Mouse (Mus musculus) testis, adult 2 months (tissue): Measurements from ENCODE around the gene Dock1. TPM values are rescaled to one million over a fixed set of nuclear protein-coding genes. Genes with fewer than 3 reads are reported as not detected.

Experiments
- H3K27ac ChIP-seq: fragments of 200-500 bp; 2 replicates; pipeline ENCODE4 v1.5.1; 2012; ENCODE audit warnings: low read depth, low read length; ENCODE audit not compliant: control insufficient read depth, insufficient read depth
- H3K27me3 ChIP-seq: fragments of 200-500 bp; 2 replicates; pipeline ENCODE4 v1.6.1; 2012; ENCODE audit warnings: mild to moderate bottlenecking, low read length, moderate library complexity; ENCODE audit not compliant: control insufficient read depth, insufficient read depth
- H3K36me3 ChIP-seq: fragments of 200-500 bp; 2 replicates; pipeline ENCODE4 v1.6.1; 2012; ENCODE audit warnings: mild to moderate bottlenecking, low read length; ENCODE audit not compliant: control insufficient read depth, insufficient read depth
- H3K4me1 ChIP-seq: fragments of 200-500 bp; 2 replicates; pipeline ENCODE4 v1.6.1; 2012; ENCODE audit warnings: low read length; ENCODE audit not compliant: control insufficient read depth, insufficient read depth
- H3K4me3 ChIP-seq: fragments of 200-500 bp; 2 replicates; pipeline ENCODE4 v1.5.1; 2012; ENCODE audit warnings: low read depth, mild to moderate bottlenecking, low read length, moderate library complexity, mixed read lengths; ENCODE audit not compliant: control insufficient read depth
- CTCF ChIP-seq: fragments of 200-500 bp; IDR thresholded peaks from 2 replicates; pipeline ENCODE4 v1.5.1; 2012; ENCODE audit warnings: low read depth, mild to moderate bottlenecking, inconsistent platforms, low read length, moderate library complexity; ENCODE audit not compliant: control insufficient read depth, insufficient read depth, insufficient replicate concordance
- POLR2A ChIP-seq: fragments of 200-500 bp; IDR thresholded peaks from 2 replicates; pipeline ENCODE4 v1.6.1; 2012; ENCODE audit warnings: low read depth, mild to moderate bottlenecking, inconsistent platforms, low read length, moderate library complexity; ENCODE audit not compliant: control insufficient read depth
- polyA plus RNA-seq: library from polyadenylated mRNA; depleted of rRNA; stranded (reverse); fragments of >200 nt; gene quantifications from 2 replicates; pipeline ENCODE4 v1.2.3, GENCODE M21; 2012

The Dock1 gene
- polyA plus RNA-seq, 1 experiment, result 2.2 TPM

DNA sequence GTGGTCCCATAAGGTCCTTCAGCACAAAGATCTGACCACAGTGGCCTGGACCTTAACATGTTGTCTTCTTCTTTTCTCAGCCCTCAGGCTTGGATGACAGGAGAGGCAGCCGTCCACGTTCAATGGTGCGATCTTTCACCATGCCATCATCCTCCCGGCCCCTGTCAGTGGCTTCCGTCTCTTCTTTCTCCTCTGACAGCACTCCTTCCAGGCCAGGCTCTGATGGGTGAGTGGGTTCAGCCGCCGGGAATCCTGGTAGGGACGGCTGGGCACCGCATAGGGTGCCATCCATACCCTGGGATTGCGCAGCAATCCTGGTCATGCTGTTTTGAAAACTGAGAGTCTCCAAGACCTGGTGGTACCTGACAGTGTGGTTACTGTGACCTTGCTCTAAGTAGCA is 487.9 kb downstream of the Dock1 start:
- H3K27ac ChIP-seq, result no peak overlapping the region
- no peaks in the 10 kb centered on the region for H3K4me1 ChIP-seq
- no peak for TF ChIP-seq POLR2A
- no peak for TF ChIP-seq CTCF
- no peak overlapping the region for H3K4me3 ChIP-seq
- H3K36me3 ChIP-seq, result no peaks in the 10 kb centered on the region
- H3K27me3 ChIP-seq, result no peaks in the 10 kb centered on the region

DNA sequence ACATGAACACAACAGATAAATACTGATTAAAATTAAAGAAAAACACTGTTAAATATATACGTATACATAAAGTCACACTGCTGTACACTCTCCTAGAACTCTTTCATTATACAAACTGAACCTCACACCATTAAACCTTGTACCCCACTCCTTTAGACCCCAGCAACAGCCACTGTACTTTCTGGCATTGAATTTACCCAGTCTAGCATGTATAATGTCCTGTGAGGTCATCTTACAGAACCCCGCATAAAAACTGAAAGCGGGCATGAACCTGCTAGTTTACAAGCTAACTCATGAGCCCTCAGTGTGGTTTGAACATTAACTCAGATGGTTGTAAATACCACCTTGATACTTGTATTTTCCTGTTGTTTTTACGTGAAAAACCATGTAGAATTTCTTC is 489.2 kb downstream of the Dock1 start:
- Histone ChIP-seq H3K4me3 (no peak overlapping the region), H3K4me1 (no peaks in the 10 kb centered on the region), H3K36me3 (no peaks in the 10 kb centered on the region), H3K27ac (no peak overlapping the region), H3K27me3 (no peaks in the 10 kb centered on the region)
- TF ChIP-seq CTCF, result no peak
- no peak for TF ChIP-seq POLR2A

DNA sequence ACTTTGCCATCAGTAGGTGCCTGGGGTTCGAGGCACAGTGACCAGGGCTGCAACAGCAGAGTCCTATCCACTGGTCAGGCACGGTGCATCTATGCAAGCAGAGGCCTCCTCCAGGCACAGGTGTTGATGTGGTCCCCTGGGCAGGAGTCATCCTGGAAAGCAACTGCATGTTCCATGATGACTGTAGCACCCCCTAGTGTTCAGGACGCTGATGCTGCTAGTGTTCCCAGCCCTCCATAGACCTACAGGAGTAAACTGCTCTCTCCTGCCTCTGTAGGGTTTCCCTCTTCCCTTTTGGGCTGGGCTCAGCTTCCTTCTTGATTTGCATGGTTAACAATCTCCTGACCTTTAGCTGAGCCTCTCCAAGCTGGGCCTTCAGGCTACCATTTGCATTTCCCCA is 494.7 kb downstream of the Dock1 start:
- Histone ChIP-seq H3K27me3 (no peaks in the 10 kb centered on the region), H3K36me3 (no peaks in the 10 kb centered on the region), H3K27ac (no peak overlapping the region), H3K4me3 (no peak overlapping the region), H3K4me1 (no peaks in the 10 kb centered on the region)
- TF ChIP-seq POLR2A (no peak), CTCF (peak; percentile 59; the same call in 1 of the 2 replicates)

DNA sequence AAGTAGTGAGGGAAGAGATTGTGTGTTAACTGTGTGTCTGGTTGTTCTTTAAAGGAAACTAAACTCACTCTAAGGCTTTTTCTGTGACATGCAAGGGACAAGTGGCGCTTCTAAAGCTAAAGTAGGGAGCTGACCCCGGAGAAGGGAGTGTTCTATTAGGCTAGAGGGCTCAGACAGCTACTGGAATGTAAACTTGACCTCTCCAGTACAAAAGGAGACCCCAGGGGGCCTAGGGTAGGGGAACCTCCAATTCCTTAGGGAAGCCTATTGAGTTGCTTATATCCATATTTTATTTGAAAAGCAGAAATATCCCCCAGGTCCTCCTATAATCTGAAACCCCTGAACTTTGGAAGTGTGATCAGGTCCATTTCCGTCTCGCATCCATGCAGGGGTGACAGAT is 499.5 kb downstream of the Dock1 start:
- Histone ChIP-seq H3K36me3 (no peaks in the 10 kb centered on the region), H3K4me3 (no peak overlapping the region), H3K4me1 (peaks cover 2% of the 10 kb centered on the region; the same call in 1 of the 2 replicates), H3K27ac (no peak overlapping the region), H3K27me3 (no peaks in the 10 kb centered on the region)
- TF ChIP-seq POLR2A, result no peak
- no peak for TF ChIP-seq CTCF

DNA sequence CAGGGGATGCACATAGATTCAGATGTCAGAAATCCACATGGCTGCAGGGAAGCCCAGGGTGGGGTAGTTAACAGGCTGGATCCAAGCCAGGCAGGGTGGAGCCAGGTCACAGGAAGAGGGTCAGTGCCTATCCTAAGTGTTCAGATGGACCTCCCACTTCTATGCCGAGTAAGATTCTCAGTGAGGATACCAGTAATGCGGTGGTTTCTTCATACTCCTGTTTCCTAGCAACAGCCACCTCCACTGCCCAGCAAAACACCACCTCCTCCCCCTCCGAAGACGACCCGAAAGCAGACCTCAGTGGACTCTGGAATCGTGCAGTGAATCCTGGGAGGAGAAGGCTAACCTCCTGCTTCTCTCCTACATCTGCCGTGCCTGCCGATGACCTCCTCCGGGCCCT is 501.8 kb downstream of the Dock1 start:
- TF ChIP-seq CTCF (no peak), POLR2A (no peak)
- Histone ChIP-seq H3K36me3 (no peaks in the 10 kb centered on the region), H3K4me3 (no peak overlapping the region), H3K4me1 (peaks cover 2% of the 10 kb centered on the region; the same call in 1 of the 2 replicates), H3K27ac (no peak overlapping the region), H3K27me3 (no peaks in the 10 kb centered on the region)

DNA sequence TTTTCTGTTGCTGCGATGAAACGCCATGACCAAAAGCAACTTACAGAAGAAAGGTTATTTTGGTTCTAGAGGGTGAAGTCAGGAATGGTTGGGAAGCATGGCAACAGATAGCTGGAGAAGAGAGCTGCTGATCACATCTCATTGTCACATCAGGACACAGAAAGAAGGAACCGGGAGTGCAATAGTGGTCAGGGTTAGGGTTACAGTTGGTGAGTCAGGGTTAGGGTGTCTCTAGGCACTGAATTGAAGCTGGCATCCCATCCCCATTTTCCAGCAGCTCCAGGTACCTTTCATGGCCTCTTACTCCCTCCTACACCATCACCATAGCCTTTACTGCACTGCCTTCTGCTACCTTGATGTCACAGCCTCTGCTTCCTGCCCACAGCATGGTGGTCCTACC is 523.7 kb downstream of the Dock1 start:
- Histone ChIP-seq H3K27me3 (no peaks in the 10 kb centered on the region), H3K36me3 (no peaks in the 10 kb centered on the region), H3K27ac (no peak overlapping the region), H3K4me1 (0 out of 2 replicates have a peak, but pooled peaks cover 3% of the 10 kb centered on the region), H3K4me3 (peak overlapping the region; percentile 26; the same call in 1 of the 2 replicates)
- TF ChIP-seq POLR2A (no peak), CTCF (no peak)

DNA sequence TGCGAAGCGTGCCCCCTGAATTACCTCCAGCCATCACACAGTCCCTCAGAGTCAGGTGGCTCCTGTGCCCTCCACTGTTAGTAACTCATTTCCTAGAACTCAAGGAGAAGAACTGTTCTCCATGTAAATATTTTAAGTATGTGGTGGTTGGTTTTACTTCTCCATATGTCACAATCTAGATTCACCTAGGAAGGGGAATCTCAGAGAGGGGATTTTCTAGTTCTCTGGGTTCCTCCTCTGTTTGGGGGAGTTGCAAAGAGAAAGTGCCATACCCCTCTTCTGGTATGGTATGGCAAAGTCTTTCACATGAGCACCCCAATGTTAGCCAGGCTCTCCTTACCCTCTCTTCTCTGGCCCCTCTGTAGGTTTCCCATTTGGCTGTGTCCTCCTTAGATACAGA is 525.2 kb downstream of the Dock1 start:
- H3K36me3 ChIP-seq, result no peaks in the 10 kb centered on the region
- TF ChIP-seq CTCF (no peak), POLR2A (no peak)

DNA sequence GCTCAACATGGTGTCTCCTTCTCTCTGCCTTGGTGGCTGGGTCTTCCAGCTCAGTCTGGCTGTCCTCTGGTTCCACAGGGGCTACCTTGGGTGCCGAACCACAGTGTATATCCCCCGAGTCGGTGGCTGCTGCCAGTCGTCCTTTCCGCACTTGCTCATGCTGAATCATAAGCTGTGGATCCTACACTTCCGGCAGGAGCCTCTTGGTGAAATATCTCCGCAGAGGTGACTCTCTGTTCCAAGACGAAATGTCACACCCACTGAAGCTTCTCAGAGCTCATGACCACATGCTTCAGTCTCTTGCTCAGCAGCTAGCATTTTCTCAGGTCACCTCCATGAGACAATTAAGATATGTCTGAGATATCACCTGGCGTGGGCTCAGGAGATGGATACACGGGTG is 526.4 kb downstream of the Dock1 start:
- Histone ChIP-seq H3K27me3 (no peaks in the 10 kb centered on the region), H3K36me3 (no peaks in the 10 kb centered on the region), H3K27ac (no peak overlapping the region), H3K4me3 (no peak overlapping the region), H3K4me1 (0 out of 2 replicates have a peak, but pooled peaks cover 3% of the 10 kb centered on the region)
- TF ChIP-seq POLR2A, result no peak
- TF ChIP-seq CTCF, result no peak

More for the DNA sequence above, 525.2 kb downstream of the Dock1 start:
- Histone ChIP-seq H3K27ac (no peak overlapping the region), H3K4me1 (0 out of 2 replicates have a peak, but pooled peaks cover 3% of the 10 kb centered on the region), H3K4me3 (peak overlapping the region; percentile 64), H3K27me3 (no peaks in the 10 kb centered on the region)
